Mouse (Mus musculus): ENCODE measurements around the gene Brap. TPM values are rescaled to one million over a fixed set of nuclear protein-coding genes. Genes with fewer than 3 reads are reported as not detected.

Brap gene
- polyA plus RNA-seq, 1 experiment from 2014 or later = 30.6 TPM

- Histone ChIP-seq H3K4me2 (replicated peaks; ENCODE audit: low read depth) (no peak overlapping the region), H3K4me1 (replicated peaks; ENCODE audit: control insufficient read depth, insufficient read depth, low read length) (peaks cover 2% of the 10 kb centered on the region; the same call in 1 of the 2 replicates), H3K36me3 (ENCODE audit: control insufficient read depth, insufficient read depth) (peaks cover 44% of the 10 kb centered on the region), H3K9ac (ENCODE audit: low read depth, low read length) (no peak overlapping the region), H3K27me3 (replicated peaks; ENCODE audit: control insufficient read depth, insufficient read depth, low read length) (no peaks in the 10 kb centered on the region), H3K27ac (ENCODE audit: low read depth, low read length) (no peak overlapping the region), H3K4me3 (ENCODE audit: low read depth, low read length) (no peak overlapping the region), H3K9me3 (ENCODE audit: control insufficient read depth) (no peaks in the 10 kb centered on the region)
- WGBS = 92% methylated on average over 6 of the region's 6 CpGs
- no peak for TF ChIP-seq CTCF (IDR thresholded peaks at IDR 0.05; ENCODE audit: low read depth)
- ATAC-seq = no peak
These were observed 3.7 kb downstream of the Brap start for GRCm38 (mm10) chr5:121664078-121664477.

GRCm38 (mm10) chr5:121664971-121665370 lies 4.6 kb downstream of the Brap start:
- 97% methylated on average over 9 of the region's 9 CpGs for WGBS
- TF ChIP-seq CTCF (IDR thresholded peaks at IDR 0.05; ENCODE audit: low read depth) = no peak
- Histone ChIP-seq H3K27me3 (replicated peaks; ENCODE audit: control insufficient read depth, insufficient read depth, low read length) (no peaks in the 10 kb centered on the region), H3K9ac (ENCODE audit: low read depth, low read length) (no peak overlapping the region), H3K36me3 (ENCODE audit: control insufficient read depth, insufficient read depth) (peaks cover 44% of the 10 kb centered on the region), H3K4me1 (replicated peaks; ENCODE audit: control insufficient read depth, insufficient read depth, low read length) (peaks cover 2% of the 10 kb centered on the region; the same call in 1 of the 2 replicates), H3K9me3 (ENCODE audit: control insufficient read depth) (no peaks in the 10 kb centered on the region), H3K27ac (ENCODE audit: low read depth, low read length) (no peak overlapping the region), H3K4me2 (replicated peaks; ENCODE audit: low read depth) (no peak overlapping the region), H3K4me3 (ENCODE audit: low read depth, low read length) (no peak overlapping the region)
- ATAC-seq = no peak

DNA sequence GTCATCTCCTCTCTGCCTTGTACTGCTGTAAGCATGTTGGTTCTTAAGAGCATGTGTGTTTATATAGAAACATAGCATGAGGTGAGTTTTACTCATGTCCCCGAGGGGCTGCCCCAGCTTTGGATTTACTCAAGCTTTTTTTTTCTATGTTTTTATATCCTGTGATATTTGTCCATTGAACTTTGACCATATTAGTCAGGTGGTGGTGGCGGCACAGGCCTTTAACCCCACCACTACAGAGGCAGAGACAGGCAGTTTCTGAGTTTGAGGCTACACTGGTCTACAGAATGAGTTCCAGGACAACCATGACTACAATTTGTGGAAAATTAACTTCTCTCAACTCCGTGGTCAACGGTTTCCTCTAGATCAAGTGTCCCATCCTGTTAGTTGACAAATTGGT lies 6.7 kb downstream of the Brap start:
- H3K27me3 ChIP-seq (replicated peaks; ENCODE audit: control insufficient read depth, insufficient read depth, low read length) = no peaks in the 10 kb centered on the region
- 60% methylated on average over 4 of the region's 4 CpGs for WGBS
- no peak overlapping the region for H3K9ac ChIP-seq (ENCODE audit: low read depth, low read length)
- H3K9me3 ChIP-seq (ENCODE audit: control insufficient read depth) = no peaks in the 10 kb centered on the region
- no peak for TF ChIP-seq CTCF (IDR thresholded peaks at IDR 0.05; ENCODE audit: low read depth)
- peaks cover 56% of the 10 kb centered on the region for H3K36me3 ChIP-seq (ENCODE audit: control insufficient read depth, insufficient read depth)
- H3K4me1 ChIP-seq (replicated peaks; ENCODE audit: control insufficient read depth, insufficient read depth, low read length) = no peaks in the 10 kb centered on the region
- no peak overlapping the region for H3K4me3 ChIP-seq (ENCODE audit: low read depth, low read length)
- peak overlapping the region; percentile 35; the same call in 1 of the 2 replicates for H3K27ac ChIP-seq (ENCODE audit: low read depth, low read length)
- no peak overlapping the region for H3K4me2 ChIP-seq (replicated peaks; ENCODE audit: low read depth)
- ATAC-seq = 0 out of 2 replicates have a peak, but pooled peaks have one; percentile 15

GRCm38 (mm10) chr5:121668411-121668810 lies 8.0 kb downstream of the Brap start:
- WGBS = 71% methylated on average over 6 of the region's 6 CpGs
- H3K27me3 ChIP-seq (replicated peaks; ENCODE audit: control insufficient read depth, insufficient read depth, low read length) = no peaks in the 10 kb centered on the region
- no peaks in the 10 kb centered on the region for H3K9me3 ChIP-seq (ENCODE audit: control insufficient read depth)
- no peak for ATAC-seq
- no peaks in the 10 kb centered on the region for H3K4me1 ChIP-seq (replicated peaks; ENCODE audit: control insufficient read depth, insufficient read depth, low read length)
- no peak overlapping the region for H3K9ac ChIP-seq (ENCODE audit: low read depth, low read length)
- H3K36me3 ChIP-seq (ENCODE audit: control insufficient read depth, insufficient read depth) = peaks cover 53% of the 10 kb centered on the region
- H3K27ac ChIP-seq (ENCODE audit: low read depth, low read length) = no peak overlapping the region
- no peak for TF ChIP-seq CTCF (IDR thresholded peaks at IDR 0.05; ENCODE audit: low read depth)
- no peak overlapping the region for H3K4me3 ChIP-seq (ENCODE audit: low read depth, low read length)
- no peak overlapping the region for H3K4me2 ChIP-seq (replicated peaks; ENCODE audit: low read depth)

DNA sequence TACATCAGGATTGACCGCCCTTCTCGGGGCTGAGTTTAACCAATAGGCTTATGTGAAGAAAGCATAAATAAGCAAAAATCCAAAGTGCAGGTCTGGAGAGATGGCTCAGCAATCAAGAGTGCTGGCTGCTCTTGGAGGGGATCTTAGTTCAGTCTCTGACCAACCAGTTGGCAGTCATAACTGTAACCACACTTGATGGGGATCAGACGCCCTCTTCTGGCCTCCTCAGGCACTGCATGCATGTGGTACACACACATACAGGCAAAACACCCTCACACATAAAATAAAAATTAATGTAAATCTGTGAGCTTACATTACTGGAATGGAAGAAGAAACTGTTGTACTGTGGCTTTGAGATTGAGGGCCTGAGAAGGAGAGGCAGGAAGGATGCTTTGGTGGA lies 10.0 kb downstream of the Brap start:
- Histone ChIP-seq H3K4me3 (ENCODE audit: low read depth, low read length) (no peak overlapping the region), H3K9ac (ENCODE audit: low read depth, low read length) (no peak overlapping the region), H3K27ac (ENCODE audit: low read depth, low read length) (no peak overlapping the region), H3K36me3 (ENCODE audit: control insufficient read depth, insufficient read depth) (peaks cover 41% of the 10 kb centered on the region), H3K4me1 (replicated peaks; ENCODE audit: control insufficient read depth, insufficient read depth, low read length) (no peaks in the 10 kb centered on the region), H3K9me3 (ENCODE audit: control insufficient read depth) (no peaks in the 10 kb centered on the region), H3K4me2 (replicated peaks; ENCODE audit: low read depth) (no peak overlapping the region), H3K27me3 (replicated peaks; ENCODE audit: control insufficient read depth, insufficient read depth, low read length) (no peaks in the 10 kb centered on the region)
- TF ChIP-seq CTCF (IDR thresholded peaks at IDR 0.05; ENCODE audit: low read depth) = peak; percentile 65
- no peak for ATAC-seq
- 85% methylated on average over 3 of the region's 3 CpGs for WGBS

DNA sequence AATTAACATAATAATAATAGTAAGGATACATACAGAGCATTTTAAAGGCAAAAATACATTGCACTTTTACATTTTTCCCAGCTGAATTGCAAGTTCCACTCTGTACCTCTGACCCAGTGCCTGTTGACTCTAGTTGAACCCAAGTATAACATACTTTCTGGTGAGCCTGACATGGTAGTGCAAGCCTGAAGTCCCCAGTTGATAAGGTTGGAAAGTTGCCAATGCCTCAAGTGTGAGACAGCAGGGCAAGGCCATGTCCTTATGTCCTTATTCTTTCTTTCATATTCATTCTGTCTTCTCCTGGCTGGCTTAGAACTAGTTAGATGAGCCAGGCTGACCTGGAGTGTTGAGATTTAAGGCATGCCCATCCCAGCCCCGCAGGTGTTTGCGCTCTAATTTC lies 21.9 kb downstream of the Brap start:
- peaks cover 97% of the 10 kb centered on the region for H3K36me3 ChIP-seq (ENCODE audit: control insufficient read depth, insufficient read depth)
- WGBS = 95% methylated on average over 2 of the region's 2 CpGs
- H3K9me3 ChIP-seq (ENCODE audit: control insufficient read depth) = no peaks in the 10 kb centered on the region
- H3K4me1 ChIP-seq (replicated peaks; ENCODE audit: control insufficient read depth, insufficient read depth, low read length) = no peaks in the 10 kb centered on the region
- no peak for TF ChIP-seq CTCF (IDR thresholded peaks at IDR 0.05; ENCODE audit: low read depth)
- no peak for ATAC-seq
- H3K27me3 ChIP-seq (replicated peaks; ENCODE audit: control insufficient read depth, insufficient read depth, low read length) = no peaks in the 10 kb centered on the region
- no peak overlapping the region for H3K4me2 ChIP-seq (replicated peaks; ENCODE audit: low read depth)
- no peak overlapping the region for H3K9ac ChIP-seq (ENCODE audit: low read depth, low read length)
- H3K4me3 ChIP-seq (ENCODE audit: low read depth, low read length) = no peak overlapping the region
- H3K27ac ChIP-seq (ENCODE audit: low read depth, low read length) = no peak overlapping the region

- peaks cover 72% of the 10 kb centered on the region for H3K36me3 ChIP-seq (ENCODE audit: control insufficient read depth, insufficient read depth)
- no peak overlapping the region for H3K4me3 ChIP-seq (ENCODE audit: low read depth, low read length)
- TF ChIP-seq CTCF (IDR thresholded peaks at IDR 0.05; ENCODE audit: low read depth) = no peak
- H3K4me2 ChIP-seq (replicated peaks; ENCODE audit: low read depth) = no peak overlapping the region
- no peak for ATAC-seq
- 87% methylated on average over 6 of the region's 6 CpGs for WGBS
- no peaks in the 10 kb centered on the region for H3K27me3 ChIP-seq (replicated peaks; ENCODE audit: control insufficient read depth, insufficient read depth, low read length)
- no peak overlapping the region for H3K9ac ChIP-seq (ENCODE audit: low read depth, low read length)
- H3K9me3 ChIP-seq (ENCODE audit: control insufficient read depth) = no peaks in the 10 kb centered on the region
- H3K4me1 ChIP-seq (replicated peaks; ENCODE audit: control insufficient read depth, insufficient read depth, low read length) = no peaks in the 10 kb centered on the region
- H3K27ac ChIP-seq (ENCODE audit: low read depth, low read length) = peak overlapping the region; percentile 70
These were observed 25.1 kb downstream of the Brap start for GRCm38 (mm10) chr5:121685495-121685894.

Data from intestine, postnatal 0 days (tissue).